Mouse (Mus musculus) bone marrow macrophage, adult 2 months (primary cell): ENCODE results near the gene Wiz.

Experiments used
- CTCF ChIP-seq: IDR thresholded peaks from 2 replicates; pipeline ENCODE4 v1.5.1; 2012; ENCODE audit warnings: low read depth, mild to moderate bottlenecking, low read length, moderate library complexity
- POLR2A ChIP-seq: IDR thresholded peaks from 2 replicates; pipeline ENCODE4 v1.6.1; 2012; ENCODE audit warnings: mild to moderate bottlenecking, low read depth, low read length, borderline replicate concordance

- TF ChIP-seq POLR2A (no peak), CTCF (no peak)
Measured at GRCm38 (mm10) chr17:32364850-32365249, 24.4 kb downstream of the Wiz start.
